Mouse (Mus musculus) liver, embryonic 11.5 days (tissue): ENCODE data around the gene Gbe1. TPM values are rescaled to one million over a fixed set of nuclear protein-coding genes. Genes with fewer than 3 reads are reported as not detected.

Source experiments
- ATAC-seq: fragments of 200-750 bp; cut with Nextera tagmentation; replicated peaks from 2 replicates; pipeline ENCODE4 v1.8.0; 2017; ENCODE audit warnings: moderate number of reproducible peaks, mild to moderate bottlenecking, moderate TSS enrichment, moderate library complexity; ENCODE audit not compliant: low FRiP score
- DNase-seq: peaks from one replicate; pipeline ENCODE4 v3.0.0-alpha.2; 2017; ENCODE audit warnings: low spot score
- H3K27ac ChIP-seq: fragments of 300-500 bp; sonication (generic); 2 replicates; pipeline ENCODE4 v1.5.1; 2014; ENCODE audit warnings: mild to moderate bottlenecking, low read depth, low read length, control low read depth
- H3K27me3 ChIP-seq: fragments of 300-500 bp; sonication (generic); replicated peaks from 2 replicates; pipeline ENCODE4 v1.6.1; 2014; ENCODE audit warnings: low read length, mixed read lengths; ENCODE audit not compliant: control insufficient read depth, insufficient read depth
- H3K36me3 ChIP-seq: fragments of 300-500 bp; sonication (generic); 2 replicates; pipeline ENCODE4 v1.6.1; 2014; ENCODE audit warnings: mild to moderate bottlenecking, low read length, moderate library complexity, mixed read lengths; ENCODE audit not compliant: control insufficient read depth, insufficient read depth
- H3K4me1 ChIP-seq: fragments of 300-500 bp; sonication (generic); replicated peaks from 2 replicates; pipeline ENCODE4 v1.6.1; 2014; ENCODE audit warnings: low read length, mixed read lengths; ENCODE audit not compliant: control insufficient read depth, insufficient read depth
- H3K4me2 ChIP-seq: fragments of 300-500 bp; sonication (generic); 2 replicates; pipeline ENCODE4 v1.6.1; 2014; ENCODE audit warnings: mild to moderate bottlenecking, control low read depth, moderate library complexity
- H3K4me3 ChIP-seq: fragments of 300-500 bp; sonication (generic); 2 replicates; pipeline ENCODE4 v1.5.1; 2014; ENCODE audit warnings: low read depth, low read length, control low read depth
- H3K9ac ChIP-seq: fragments of 300-500 bp; sonication (generic); 2 replicates; pipeline ENCODE4 v1.6.1; 2014; ENCODE audit warnings: low read depth, low read length, control low read depth
- H3K9me3 ChIP-seq: fragments of 300-500 bp; sonication (generic); 2 replicates; pipeline ENCODE4 v1.6.1; 2016; ENCODE audit warnings: low read length, inconsistent platforms, mixed read lengths; ENCODE audit not compliant: control insufficient read depth
- WGBS: fragments of 180-500 bp; shearing (Covaris S2); extraction: QIAGEN DNeasy Blood & Tissue Kit; methylation state at CpG from one replicate; pipeline ENCODE4 v1.1.7; 2014; 5-methylcytosine and 5-hydroxymethylcytosine counted together
- polyA plus RNA-seq: library from polyadenylated mRNA; unstranded; fragments of >200 nt; fragmentation: Nextera tagmentation; extraction: Ambion mirVana; gene quantifications from 2 replicates; pipeline ENCODE4 v1.2.1, GENCODE M21; 2014

Gene Gbe1
- polyA plus RNA-seq, 1 experiment from 2014 or later, result 9.4 TPM

DNA sequence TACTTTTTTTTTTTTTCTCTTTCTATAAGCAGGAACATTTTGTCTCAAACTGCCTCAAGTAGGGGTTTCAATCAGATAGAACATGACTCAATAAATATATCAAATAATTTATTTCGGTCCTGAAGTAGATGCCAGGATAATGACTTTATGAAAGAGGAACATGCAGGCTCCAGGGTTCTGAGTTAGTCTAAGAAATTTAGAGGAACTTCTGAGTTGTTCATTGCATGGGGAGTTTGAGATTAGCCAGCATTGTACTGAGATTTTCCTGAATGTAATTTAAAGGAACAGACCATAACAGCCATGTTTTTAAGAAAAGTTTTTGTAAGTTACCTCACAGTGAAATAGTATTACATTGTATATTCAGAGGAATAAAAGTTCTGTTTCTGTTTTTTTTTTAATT lies 71.7 kb downstream of the Gbe1 start:
- no peak overlapping the region for H3K4me3 ChIP-seq
- H3K9me3 ChIP-seq, result no peaks in the 10 kb centered on the region; the same call in 1 of the 2 replicates
- DNase-seq (no peak), ATAC-seq (no peak)
- H3K4me2 ChIP-seq, result no peak overlapping the region
- H3K4me1 ChIP-seq, result no peaks in the 10 kb centered on the region
- H3K36me3 ChIP-seq, result no peaks in the 10 kb centered on the region
- no peak overlapping the region for H3K27ac ChIP-seq
- no peak overlapping the region for H3K9ac ChIP-seq
- no peaks in the 10 kb centered on the region for H3K27me3 ChIP-seq
- WGBS, result 96% methylated on average over 1 of the region's 1 CpGs

- WGBS, result 90% methylated on average over 2 of the region's 2 CpGs
- no peak for ATAC-seq
- no peaks in the 10 kb centered on the region for H3K4me1 ChIP-seq
- no peak for DNase-seq
- no peak overlapping the region for H3K4me3 ChIP-seq
- no peak overlapping the region for H3K4me2 ChIP-seq
- H3K27me3 ChIP-seq, result no peaks in the 10 kb centered on the region
- no peaks in the 10 kb centered on the region for H3K36me3 ChIP-seq
- no peaks in the 10 kb centered on the region; the same call in 1 of the 2 replicates for H3K9me3 ChIP-seq
- H3K9ac ChIP-seq, result no peak overlapping the region
- no peak overlapping the region for H3K27ac ChIP-seq
Observed at GRCm38 (mm10) chr16:70387385-70387784, 73.6 kb downstream of the Gbe1 start.

DNA sequence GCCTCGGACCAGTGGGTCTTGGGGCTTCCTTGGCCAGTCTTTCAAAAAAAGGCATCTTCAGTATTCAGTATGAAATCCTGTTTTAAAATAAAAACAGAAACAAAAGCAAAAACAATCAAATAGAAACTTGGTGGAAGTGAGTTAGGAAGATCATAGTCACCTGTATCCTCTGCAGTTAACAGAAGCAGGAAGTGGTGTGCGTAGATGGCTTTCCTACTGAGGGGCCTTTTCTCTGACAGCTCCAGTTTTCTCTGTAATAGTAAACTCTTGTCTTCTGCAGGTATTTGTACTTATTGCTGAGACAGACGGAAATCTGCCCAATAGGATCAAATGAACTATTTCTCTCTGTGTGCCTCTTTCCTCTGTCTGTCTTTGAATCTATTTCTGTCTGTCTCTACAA lies 81.5 kb downstream of the Gbe1 start:
- DNase-seq, result no peak
- no peaks in the 10 kb centered on the region for H3K4me1 ChIP-seq
- H3K9me3 ChIP-seq, result no peaks in the 10 kb centered on the region; the same call in 1 of the 2 replicates
- no peak overlapping the region for H3K4me3 ChIP-seq
- no peaks in the 10 kb centered on the region for H3K36me3 ChIP-seq
- H3K27me3 ChIP-seq, result no peaks in the 10 kb centered on the region
- no peak overlapping the region for H3K4me2 ChIP-seq
- no peak overlapping the region for H3K9ac ChIP-seq
- WGBS, result 78% methylated on average over 3 of the region's 3 CpGs
- no peak for ATAC-seq
- H3K27ac ChIP-seq, result no peak overlapping the region

DNA sequence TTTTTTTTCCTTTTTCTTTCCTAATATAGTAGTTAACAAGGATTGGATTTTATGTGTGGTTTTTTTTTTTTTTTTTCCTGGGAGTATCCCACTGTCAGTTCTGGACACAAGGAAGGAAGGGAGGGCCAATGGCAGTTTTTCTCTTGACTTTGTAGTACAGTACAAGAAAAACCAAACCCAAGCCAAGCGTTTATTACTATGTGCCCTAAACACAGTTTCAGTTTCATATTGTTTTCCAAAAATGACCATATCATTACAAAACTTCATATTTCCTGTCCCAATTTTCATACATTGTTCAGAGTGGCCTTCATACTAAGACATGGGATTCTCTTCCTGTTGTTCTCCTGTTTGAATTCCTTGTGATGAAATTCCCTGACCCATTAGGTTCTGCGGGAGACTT lies 94.0 kb downstream of the Gbe1 start:
- Histone ChIP-seq H3K4me1 (no peaks in the 10 kb centered on the region), H3K36me3 (no peaks in the 10 kb centered on the region), H3K9ac (no peak overlapping the region), H3K27ac (no peak overlapping the region), H3K4me3 (no peak overlapping the region), H3K4me2 (no peak overlapping the region), H3K27me3 (no peaks in the 10 kb centered on the region), H3K9me3 (no peaks in the 10 kb centered on the region)
- ATAC-seq, result no peak
- 88% methylated on average over 2 of the region's 2 CpGs for WGBS
- DNase-seq, result no peak

DNA sequence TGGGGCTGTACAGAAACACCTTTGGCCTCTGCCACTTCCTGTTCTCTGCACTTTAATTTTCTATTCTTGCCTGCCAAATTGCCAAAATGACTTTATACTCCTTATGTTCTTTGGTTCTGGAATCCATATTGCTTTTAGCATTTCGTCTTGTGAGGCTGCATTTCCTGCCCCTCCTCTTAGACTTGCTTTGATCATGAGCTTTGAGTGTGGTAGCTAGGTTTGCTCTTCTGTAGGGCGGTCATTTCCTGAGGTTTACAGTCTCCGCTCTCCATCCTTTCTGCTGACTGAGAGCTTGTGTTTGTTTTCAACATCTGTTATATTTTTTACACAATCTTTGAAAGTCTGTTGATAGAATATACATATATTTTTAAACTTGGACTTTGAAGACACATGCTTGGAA lies 107.3 kb downstream of the Gbe1 start:
- H3K36me3 ChIP-seq, result no peaks in the 10 kb centered on the region
- no peaks in the 10 kb centered on the region for H3K4me1 ChIP-seq
- no peak overlapping the region for H3K4me2 ChIP-seq
- H3K9me3 ChIP-seq, result no peaks in the 10 kb centered on the region
- ATAC-seq, result no peak
- H3K27ac ChIP-seq, result no peak overlapping the region
- H3K9ac ChIP-seq, result no peak overlapping the region
- no peaks in the 10 kb centered on the region for H3K27me3 ChIP-seq
- DNase-seq, result no peak
- WGBS, result 80% methylated on average over 3 of the region's 3 CpGs
- no peak overlapping the region for H3K4me3 ChIP-seq

DNA sequence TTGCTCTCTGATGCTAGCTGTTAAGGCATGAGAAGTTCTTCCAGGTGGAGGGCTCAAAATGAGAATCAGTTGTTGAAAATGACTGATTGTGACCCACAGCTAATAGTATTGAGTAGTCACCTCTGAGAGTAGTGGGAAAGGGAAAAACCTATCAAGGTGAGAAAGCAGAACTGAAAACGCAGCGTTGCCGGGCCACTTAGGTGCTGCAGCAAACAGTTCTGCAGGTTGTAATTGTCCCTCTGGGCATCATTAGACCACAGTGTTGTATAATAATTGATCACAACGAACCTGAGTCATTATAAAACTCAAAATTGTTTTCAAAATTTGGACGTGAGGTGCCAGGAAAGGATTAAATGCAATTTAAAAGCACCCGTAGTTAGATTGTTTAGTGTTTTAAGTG lies 135.8 kb downstream of the Gbe1 start:
- ATAC-seq, result no peak
- Histone ChIP-seq H3K36me3 (no peaks in the 10 kb centered on the region), H3K4me1 (no peaks in the 10 kb centered on the region), H3K9ac (no peak overlapping the region), H3K9me3 (no peaks in the 10 kb centered on the region), H3K27ac (no peak overlapping the region), H3K4me3 (no peak overlapping the region), H3K27me3 (no peaks in the 10 kb centered on the region), H3K4me2 (no peak overlapping the region)
- WGBS, result 79% methylated on average over 6 of the region's 6 CpGs
- DNase-seq, result no peak

GRCm38 (mm10) chr16:70475583-70475982 lies 161.8 kb downstream of the Gbe1 start:
- H3K36me3 ChIP-seq, result no peaks in the 10 kb centered on the region
- H3K9me3 ChIP-seq, result no peaks in the 10 kb centered on the region
- 76% methylated on average over 2 of the region's 3 CpGs for WGBS
- H3K27me3 ChIP-seq, result no peaks in the 10 kb centered on the region
- no peak overlapping the region for H3K9ac ChIP-seq
- no peak overlapping the region for H3K4me2 ChIP-seq
- no peak overlapping the region for H3K4me3 ChIP-seq
- ATAC-seq, result no peak
- no peaks in the 10 kb centered on the region for H3K4me1 ChIP-seq
- H3K27ac ChIP-seq, result no peak overlapping the region
- no peak for DNase-seq

DNA sequence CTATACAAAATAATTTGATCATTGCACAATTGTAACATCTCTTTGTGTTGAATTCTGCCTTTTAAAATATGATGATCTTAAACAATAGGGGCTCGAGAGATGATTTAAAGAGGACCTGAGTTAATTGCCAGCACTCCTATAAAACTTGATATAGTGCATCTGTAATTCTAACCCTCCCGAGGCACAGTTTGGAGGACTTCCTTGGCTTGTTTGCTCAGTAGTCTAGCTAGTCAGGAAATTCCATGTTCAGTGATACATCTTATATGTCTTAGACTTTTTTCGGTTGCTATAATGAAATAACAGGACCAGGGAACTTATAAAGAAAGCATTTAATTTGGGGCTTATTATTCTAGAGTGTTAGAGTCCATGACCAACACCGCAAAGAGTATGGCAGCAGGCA lies 162.4 kb downstream of the Gbe1 start:
- WGBS, result 79% methylated on average over 4 of the region's 4 CpGs
- Histone ChIP-seq H3K27ac (no peak overlapping the region), H3K27me3 (no peaks in the 10 kb centered on the region), H3K9me3 (no peaks in the 10 kb centered on the region), H3K4me3 (no peak overlapping the region), H3K9ac (no peak overlapping the region), H3K4me1 (no peaks in the 10 kb centered on the region), H3K36me3 (no peaks in the 10 kb centered on the region), H3K4me2 (no peak overlapping the region)
- DNase-seq (no peak), ATAC-seq (no peak)

- WGBS, result 78% methylated on average over 3 of the region's 3 CpGs
- H3K4me1 ChIP-seq, result no peaks in the 10 kb centered on the region
- no peaks in the 10 kb centered on the region for H3K36me3 ChIP-seq
- H3K4me2 ChIP-seq, result no peak overlapping the region
- no peaks in the 10 kb centered on the region for H3K9me3 ChIP-seq
- DNase-seq (no peak), ATAC-seq (no peak)
- no peak overlapping the region for H3K9ac ChIP-seq
- no peak overlapping the region for H3K27ac ChIP-seq
- no peaks in the 10 kb centered on the region for H3K27me3 ChIP-seq
- H3K4me3 ChIP-seq, result no peak overlapping the region
Observed at GRCm38 (mm10) chr16:70480494-70480893, 166.7 kb downstream of the Gbe1 start.
